ENCODE assay signal across 32 mouse cellular contexts in genomic region chr5:105826916-105827510, GRCm38 (mm10). TPM values are rescaled to one million over a fixed set of nuclear protein-coding genes. Genes with fewer than 3 reads are reported as not detected.
DNase-seq lines count a peak whose midpoint lies in the region; ATAC-seq lines count a peak whose summit lies in the region.
"Had no signal": no experiment of that assay in that cellular context is flagged by ENCODE, and none has a peak within 500 bp of the region (broad histone marks: within the 10 kb centered on the region; RNA-seq: fewer than 3 reads in every experiment).

No protein-coding gene starts in this region.

- no peaks in the 10 kb centered on the region for H3K9me3 ChIP-seq in hindbrain, embryonic 10.5 days
- H3K9me3 ChIP-seq in hindbrain, embryonic 11.5 days (ENCODE audit: control insufficient read depth, low read length) = no peaks in the 10 kb centered on the region
- no peaks in the 10 kb centered on the region for H3K9me3 ChIP-seq in liver, embryonic 16.5 days (replicated peaks; ENCODE audit: control insufficient read depth, low read length)
- H3K9me3 ChIP-seq: embryonic facial prominence, embryonic 13.5 days; forebrain, embryonic 12.5 days; hindbrain, embryonic 12.5 days; intestine, embryonic 15.5 days; limb, embryonic 12.5 days; liver, embryonic 15.5 days; neural tube, embryonic 15.5 days; stomach, embryonic 15.5 days had no signal

- 0 out of 2 replicates have a peak overlapping the region, but pooled peaks have one; percentile 9 for H3K27ac ChIP-seq in hindbrain, embryonic 10.5 days
- H3K27ac ChIP-seq in hindbrain, embryonic 11.5 days (ENCODE audit: low read depth, low read length) = no peak overlapping the region
- H3K27ac ChIP-seq in brown adipose tissue, adult 24 weeks (replicated peaks; ENCODE audit: low read depth, low read length) = peak overlapping the region; percentile 41
- H3K27ac ChIP-seq in liver, embryonic 16.5 days (ENCODE audit: low read length) = no peak overlapping the region
- H3K27ac ChIP-seq: embryonic facial prominence, embryonic 13.5 days; forebrain, embryonic 12.5 days; hindbrain, embryonic 12.5 days; hindbrain, postnatal 0 days; intestine, embryonic 15.5 days; limb, embryonic 12.5 days; liver, embryonic 15.5 days; macrophage; neural tube, embryonic 15.5 days; stomach, embryonic 15.5 days had no signal

- no peak for DNase-seq in hindbrain, embryonic 10.5 days (ENCODE audit: low spot score)
- DNase-seq in hindbrain, embryonic 11.5 days (ENCODE audit: low spot score) = no peak
- peak; percentile 75 for DNase-seq in 3T3-L1 (ENCODE audit: low read depth, low spot score)
- no peak for DNase-seq in gastrocnemius, postnatal 4 days (ENCODE audit: low spot score in 2 of 2)
- no peak for DNase-seq in layer of hippocampus, postnatal 14 days (ENCODE audit: low spot score in 2 of 2)
- no peak for DNase-seq in right cerebral cortex, postnatal 25 days
- DNase-seq: adrenal gland, postnatal 14 days; B cell, adult 2 months; cerebellum, adult 2 months; cerebellum, postnatal 14 days; gastrocnemius, postnatal 10 days; heart, postnatal 14 days; kidney, adult 2 months; kidney, postnatal 36 days; layer of hippocampus, postnatal 36 days; midbrain, embryonic 14.5 days; retina, postnatal 1 day; right cerebral cortex, postnatal 14 days; thymus, postnatal 14 days had no signal

- no peak overlapping the region for H3K9ac ChIP-seq in hindbrain, embryonic 11.5 days (ENCODE audit: low read depth, low read length)
- no peak overlapping the region for H3K9ac ChIP-seq in liver, embryonic 16.5 days (ENCODE audit: low read depth, low read length)
- H3K9ac ChIP-seq: embryonic facial prominence, embryonic 13.5 days; forebrain, embryonic 12.5 days; hindbrain, embryonic 12.5 days; intestine, embryonic 15.5 days; limb, embryonic 12.5 days; liver, embryonic 15.5 days; neural tube, embryonic 15.5 days; stomach, embryonic 15.5 days had no signal

- H3K4me1 ChIP-seq in hindbrain, embryonic 10.5 days (replicated peaks) = peaks cover 34% of the 10 kb centered on the region
- no peaks in the 10 kb centered on the region for H3K4me1 ChIP-seq in hindbrain, embryonic 11.5 days (replicated peaks; ENCODE audit: control insufficient read depth, insufficient read depth, low read length)
- H3K4me1 ChIP-seq in brown adipose tissue, adult 24 weeks (ENCODE audit: control insufficient read depth, insufficient read depth, insufficient read length, low read length) = peaks cover 20% of the 10 kb centered on the region
- peaks cover 16% of the 10 kb centered on the region for H3K4me1 ChIP-seq in liver, embryonic 16.5 days (ENCODE audit: control insufficient read depth, low read depth, low read length)

- H3K4me3 ChIP-seq in hindbrain, embryonic 10.5 days = no peak overlapping the region
- H3K4me3 ChIP-seq in hindbrain, embryonic 11.5 days (ENCODE audit: low read depth, low read length) = no peak overlapping the region
- H3K4me3 ChIP-seq in brown adipose tissue, adult 24 weeks (ENCODE audit: insufficient read depth, low read depth, low read length) = no peak overlapping the region
- H3K4me3 ChIP-seq in liver, embryonic 16.5 days (ENCODE audit: low read depth, low read length) = no peak overlapping the region
- H3K4me3 ChIP-seq: embryonic facial prominence, embryonic 13.5 days; forebrain, embryonic 12.5 days; hindbrain, embryonic 12.5 days; intestine, embryonic 15.5 days; limb, embryonic 12.5 days; liver, embryonic 15.5 days; neural tube, embryonic 15.5 days; stomach, embryonic 15.5 days had no signal

- H3K4me2 ChIP-seq in hindbrain, embryonic 11.5 days (replicated peaks; ENCODE audit: low read depth, low read length) = no peak overlapping the region
- no peak overlapping the region for H3K4me2 ChIP-seq in liver, embryonic 16.5 days (ENCODE audit: low read depth, low read length)
- H3K4me2 ChIP-seq: embryonic facial prominence, embryonic 13.5 days; forebrain, embryonic 12.5 days; hindbrain, embryonic 12.5 days; intestine, embryonic 15.5 days; limb, embryonic 12.5 days; liver, embryonic 15.5 days; neural tube, embryonic 15.5 days; stomach, embryonic 15.5 days had no signal

- ATAC-seq in hindbrain, embryonic 11.5 days (ENCODE audit: low FRiP score) = no peak
- peak; percentile 59 for ATAC-seq in liver, embryonic 16.5 days (ENCODE audit: low read depth)
- ATAC-seq: hindbrain, postnatal 0 days; intestine, embryonic 15.5 days; lung, postnatal 0 days had no signal

- WGBS in hindbrain, embryonic 10.5 days = 58% methylated on average over 5 of the region's 5 CpGs
- 56% methylated on average over 5 of the region's 5 CpGs for WGBS in hindbrain, embryonic 11.5 days
- WGBS in liver, embryonic 16.5 days (ENCODE audit: insufficient replicate concordance) = 66% methylated on average over 5 of the region's 5 CpGs

- no peaks in the 10 kb centered on the region for H3K36me3 ChIP-seq in hindbrain, embryonic 10.5 days
- no peaks in the 10 kb centered on the region for H3K36me3 ChIP-seq in hindbrain, embryonic 11.5 days (ENCODE audit: control insufficient read depth, insufficient read depth, low read length)
- no peaks in the 10 kb centered on the region for H3K36me3 ChIP-seq in liver, embryonic 16.5 days (ENCODE audit: control insufficient read depth, insufficient read depth)
- H3K36me3 ChIP-seq: embryonic facial prominence, embryonic 13.5 days; forebrain, embryonic 12.5 days; hindbrain, embryonic 12.5 days; intestine, embryonic 15.5 days; limb, embryonic 12.5 days; liver, embryonic 15.5 days; neural tube, embryonic 15.5 days; stomach, embryonic 15.5 days had no signal

- H3K27me3 ChIP-seq in hindbrain, embryonic 10.5 days (ENCODE audit: insufficient read depth, poor library complexity, severe bottlenecking) = no peaks in the 10 kb centered on the region
- no peaks in the 10 kb centered on the region for H3K27me3 ChIP-seq in hindbrain, embryonic 11.5 days (ENCODE audit: control insufficient read depth, insufficient read depth, low read length)
- H3K27me3 ChIP-seq in liver, embryonic 16.5 days (ENCODE audit: control insufficient read depth, insufficient read depth, low read depth, low read length) = no peaks in the 10 kb centered on the region
- H3K27me3 ChIP-seq: embryonic facial prominence, embryonic 13.5 days; forebrain, embryonic 12.5 days; hindbrain, embryonic 12.5 days; intestine, embryonic 15.5 days; limb, embryonic 12.5 days; liver, embryonic 15.5 days; neural tube, embryonic 15.5 days; stomach, embryonic 15.5 days had no signal

RNA-seq across cellular contexts. Expression of gene Zfp326, which starts 49.4 kb away (rescaled TPM):
- 40.4 and 53.6 TPM in 2 replicates for polyA plus RNA-seq in hindbrain, embryonic 10.5 days (2016; fragmentation: Nextera tagmentation; extraction: Ambion mirVana)
- polyA plus RNA-seq in hindbrain, embryonic 11.5 days (2014; fragmentation: Nextera tagmentation; extraction: Ambion mirVana) = 44.9 and 63.5 TPM in 2 replicates
- polyA plus RNA-seq in brown adipose tissue, adult 24 weeks (2012; ENCODE audit: insufficient read depth, insufficient read length, missing spikeins) = 16.6 and 20.3 TPM in 2 replicates
- 5.1 and 6.2 TPM in 2 replicates for polyA plus RNA-seq in liver, embryonic 16.5 days (2015; fragmentation: Nextera tagmentation; extraction: Ambion mirVana)
- total RNA-seq in gastrocnemius, postnatal 4 days (2021) = 10 to 100 TPM; 25.2 to 31.1 TPM
- total RNA-seq in layer of hippocampus, postnatal 14 days (2021) = 10 to 100 TPM; 34.9 to 38.6 TPM

Comparison
In these comparisons a context has a peak if more than half of its experiments do, and no peak if none do; other contexts are left out.
1. H3K27ac ChIP-seq: peak in hindbrain, embryonic 10.5 days (single experiment) and brown adipose tissue, adult 24 weeks (single experiment); none in hindbrain, embryonic 11.5 days (single experiment) and liver, embryonic 16.5 days (single experiment).